Mouse (Mus musculus): Measurements from ENCODE around the gene Avl9. TPM values are rescaled to one million over a fixed set of nuclear protein-coding genes. Genes with fewer than 3 reads are reported as not detected.

The Avl9 gene
- polyA plus RNA-seq (2014; fragmentation: Nextera tagmentation; extraction: Ambion mirVana): 11.2 and 20.2 TPM in 2 replicates

- 2% methylated on average over 54 of the region's 64 CpGs for WGBS
- Histone ChIP-seq H3K4me2 (replicated peaks; ENCODE audit: low read depth, low read length) (peak within 1 kb of the TSS; percentile 49), H3K9ac (ENCODE audit: low read depth, low read length) (peak within 1 kb of the TSS; percentile 67), H3K27ac (ENCODE audit: low read depth, low read length) (peak within 1 kb of the TSS; percentile 81), H3K4me1 (ENCODE audit: control insufficient read depth, insufficient read depth, low read length) (0 out of 2 replicates have a peak, but pooled peaks cover 4% of the 10 kb centered on the region), H3K36me3 (ENCODE audit: control insufficient read depth, insufficient read depth, low read length) (no peaks in the 10 kb centered on the region), H3K9me3 (ENCODE audit: control insufficient read depth, low read length) (no peaks in the 10 kb centered on the region), H3K4me3 (ENCODE audit: low read length) (peak within 1 kb of the TSS; percentile 73), H3K27me3 (ENCODE audit: control insufficient read depth, insufficient read depth, low read length) (no peaks in the 10 kb centered on the region)
- ATAC-seq (ENCODE audit: low FRiP score, low TSS enrichment): peak; percentile 98
Observed at GRCm38 (mm10) chr6:56714574-56715269, at the start of gene Avl9. Avl9 (plus strand) TSS chr6:56714899.

- H3K4me2 ChIP-seq (replicated peaks; ENCODE audit: low read depth, low read length): no peak overlapping the region
- ATAC-seq (ENCODE audit: low FRiP score, low TSS enrichment): no peak
- H3K4me3 ChIP-seq (ENCODE audit: low read length): no peak overlapping the region
- no peaks in the 10 kb centered on the region for H3K27me3 ChIP-seq (ENCODE audit: control insufficient read depth, insufficient read depth, low read length)
- no peaks in the 10 kb centered on the region for H3K9me3 ChIP-seq (ENCODE audit: control insufficient read depth, low read length)
- WGBS: 94% methylated on average over 3 of the region's 3 CpGs
- H3K9ac ChIP-seq (ENCODE audit: low read depth, low read length): no peak overlapping the region
- no peaks in the 10 kb centered on the region for H3K4me1 ChIP-seq (ENCODE audit: control insufficient read depth, insufficient read depth, low read length)
- H3K36me3 ChIP-seq (ENCODE audit: control insufficient read depth, insufficient read depth, low read length): no peaks in the 10 kb centered on the region
- H3K27ac ChIP-seq (ENCODE audit: low read depth, low read length): no peak overlapping the region
Observed at GRCm38 (mm10) chr6:56688238-56688637, 26.5 kb upstream of the Avl9 start.

GRCm38 (mm10) chr6:56691205-56691604 is 23.5 kb upstream of the Avl9 start:
- Histone ChIP-seq H3K36me3 (ENCODE audit: control insufficient read depth, insufficient read depth, low read length) (no peaks in the 10 kb centered on the region), H3K4me1 (ENCODE audit: control insufficient read depth, insufficient read depth, low read length) (no peaks in the 10 kb centered on the region), H3K4me3 (ENCODE audit: low read length) (no peak overlapping the region), H3K4me2 (replicated peaks; ENCODE audit: low read depth, low read length) (no peak overlapping the region), H3K27me3 (ENCODE audit: control insufficient read depth, insufficient read depth, low read length) (no peaks in the 10 kb centered on the region), H3K9me3 (ENCODE audit: control insufficient read depth, low read length) (no peaks in the 10 kb centered on the region), H3K9ac (ENCODE audit: low read depth, low read length) (no peak overlapping the region), H3K27ac (ENCODE audit: low read depth, low read length) (no peak overlapping the region)
- ATAC-seq (ENCODE audit: low FRiP score, low TSS enrichment): peak; percentile 88
- WGBS: 12% methylated on average over 2 of the region's 2 CpGs

GRCm38 (mm10) chr6:56692445-56692844 is 22.3 kb upstream of the Avl9 start:
- Histone ChIP-seq H3K9me3 (ENCODE audit: control insufficient read depth, low read length) (no peaks in the 10 kb centered on the region), H3K27me3 (ENCODE audit: control insufficient read depth, insufficient read depth, low read length) (no peaks in the 10 kb centered on the region), H3K4me3 (ENCODE audit: low read length) (no peak overlapping the region), H3K4me1 (ENCODE audit: control insufficient read depth, insufficient read depth, low read length) (no peaks in the 10 kb centered on the region), H3K27ac (ENCODE audit: low read depth, low read length) (no peak overlapping the region), H3K9ac (ENCODE audit: low read depth, low read length) (no peak overlapping the region), H3K4me2 (replicated peaks; ENCODE audit: low read depth, low read length) (no peak overlapping the region), H3K36me3 (ENCODE audit: control insufficient read depth, insufficient read depth, low read length) (no peaks in the 10 kb centered on the region)
- no peak for ATAC-seq (ENCODE audit: low FRiP score, low TSS enrichment)
- WGBS: 85% methylated on average over 4 of the region's 4 CpGs

GRCm38 (mm10) chr6:56703931-56704900 is 10.5 kb upstream of the Avl9 start, which contains the start of gene Lsm5:
Lsm5 (minus strand) TSS chr6:56704710.
- peak; percentile 95 for ATAC-seq (ENCODE audit: low FRiP score, low TSS enrichment)
- H3K4me1 ChIP-seq (ENCODE audit: control insufficient read depth, insufficient read depth, low read length): no peaks in the 10 kb centered on the region
- H3K27me3 ChIP-seq (ENCODE audit: control insufficient read depth, insufficient read depth, low read length): no peaks in the 10 kb centered on the region
- H3K9ac ChIP-seq (ENCODE audit: low read depth, low read length): peak within 1 kb of the TSS; percentile 57
- H3K27ac ChIP-seq (ENCODE audit: low read depth, low read length): no peak within 1 kb of the TSS
- H3K4me3 ChIP-seq (ENCODE audit: low read length): peak within 1 kb of the TSS; percentile 48
- peak within 1 kb of the TSS; percentile 63 for H3K4me2 ChIP-seq (replicated peaks; ENCODE audit: low read depth, low read length)
- under 1% methylated on average over 46 of the region's 46 CpGs for WGBS
- no peaks in the 10 kb centered on the region for H3K9me3 ChIP-seq (ENCODE audit: control insufficient read depth, low read length)
- H3K36me3 ChIP-seq (ENCODE audit: control insufficient read depth, insufficient read depth, low read length): peaks cover 4% of the 10 kb centered on the region; the same call in 1 of the 2 replicates

GRCm38 (mm10) chr6:56714186-56714573 is 519 bp upstream of the Avl9 start:
- H3K27ac ChIP-seq (ENCODE audit: low read depth, low read length): no peak overlapping the region
- WGBS: 54% methylated on average over 7 of the region's 7 CpGs
- no peaks in the 10 kb centered on the region for H3K27me3 ChIP-seq (ENCODE audit: control insufficient read depth, insufficient read depth, low read length)
- no peak for ATAC-seq (ENCODE audit: low FRiP score, low TSS enrichment)
- H3K36me3 ChIP-seq (ENCODE audit: control insufficient read depth, insufficient read depth, low read length): no peaks in the 10 kb centered on the region
- peak overlapping the region; percentile 49 for H3K4me2 ChIP-seq (replicated peaks; ENCODE audit: low read depth, low read length)
- H3K4me1 ChIP-seq (ENCODE audit: control insufficient read depth, insufficient read depth, low read length): 0 out of 2 replicates have a peak, but pooled peaks cover 4% of the 10 kb centered on the region
- no peaks in the 10 kb centered on the region for H3K9me3 ChIP-seq (ENCODE audit: control insufficient read depth, low read length)
- H3K9ac ChIP-seq (ENCODE audit: low read depth, low read length): no peak overlapping the region
- peak overlapping the region; percentile 73 for H3K4me3 ChIP-seq (ENCODE audit: low read length)

- Histone ChIP-seq H3K4me3 (ENCODE audit: low read length) (peak overlapping the region; percentile 73), H3K27me3 (ENCODE audit: control insufficient read depth, insufficient read depth, low read length) (no peaks in the 10 kb centered on the region), H3K9me3 (ENCODE audit: control insufficient read depth, low read length) (no peaks in the 10 kb centered on the region), H3K9ac (ENCODE audit: low read depth, low read length) (peak overlapping the region; percentile 67), H3K36me3 (ENCODE audit: control insufficient read depth, insufficient read depth, low read length) (no peaks in the 10 kb centered on the region), H3K4me1 (ENCODE audit: control insufficient read depth, insufficient read depth, low read length) (0 out of 2 replicates have a peak, but pooled peaks cover 4% of the 10 kb centered on the region), H3K4me2 (replicated peaks; ENCODE audit: low read depth, low read length) (peak overlapping the region; percentile 49), H3K27ac (ENCODE audit: low read depth, low read length) (peak overlapping the region; percentile 81)
- WGBS: under 1% methylated on average over 25 of the region's 25 CpGs
- no peak for ATAC-seq (ENCODE audit: low FRiP score, low TSS enrichment)
Observed at GRCm38 (mm10) chr6:56715270-56715666, 569 bp downstream of the Avl9 start.

GRCm38 (mm10) chr6:56719071-56719470 is 4.4 kb downstream of the Avl9 start:
- no peak for ATAC-seq (ENCODE audit: low FRiP score, low TSS enrichment)
- Histone ChIP-seq H3K27me3 (ENCODE audit: control insufficient read depth, insufficient read depth, low read length) (no peaks in the 10 kb centered on the region), H3K9me3 (ENCODE audit: control insufficient read depth, low read length) (no peaks in the 10 kb centered on the region), H3K4me3 (ENCODE audit: low read length) (no peak overlapping the region), H3K4me1 (ENCODE audit: control insufficient read depth, insufficient read depth, low read length) (peaks cover 12% of the 10 kb centered on the region; the same call in 1 of the 2 replicates), H3K27ac (ENCODE audit: low read depth, low read length) (no peak overlapping the region), H3K36me3 (ENCODE audit: control insufficient read depth, insufficient read depth, low read length) (peaks cover 5% of the 10 kb centered on the region), H3K9ac (ENCODE audit: low read depth, low read length) (no peak overlapping the region), H3K4me2 (replicated peaks; ENCODE audit: low read depth, low read length) (no peak overlapping the region)
- 73% methylated on average over 1 of the region's 1 CpGs for WGBS

Measured in kidney, embryonic 14.5 days (tissue).